Mouse (Mus musculus): ENCODE data around the gene Gsto2. TPM values are rescaled to one million over a fixed set of nuclear protein-coding genes. Genes with fewer than 3 reads are reported as not detected.
"Not testable (repeated sequence)": the region's sequence is repeated elsewhere in the genome, so short reads cannot be mapped to it uniquely, and the experiment has no call there.

Gene Gsto2
- polyA plus RNA-seq, 1 experiment from 2014 or later: 1.8 TPM

- Histone ChIP-seq H3K36me3 (ENCODE audit: poor library complexity, severe bottlenecking) (no peaks in the 10 kb centered on the region), H3K4me1 (no peaks in the 10 kb centered on the region), H3K27ac (no peak overlapping the region), H3K9ac (peak overlapping the region; percentile 60), H3K27me3 (peaks cover 5% of the 10 kb centered on the region; the same call in 1 of the 2 replicates), H3K9me3 (replicated peaks) (no peaks in the 10 kb centered on the region), H3K4me2 (peak overlapping the region; percentile 86), H3K4me3 (peak overlapping the region; percentile 53)
- WGBS: 2% methylated on average over 49 of the region's 49 CpGs
- peak; percentile 96 for ATAC-seq
These were observed 28.4 kb upstream of the Gsto2 start for GRCm38 (mm10) chr19:47836701-47837526.

GRCm38 (mm10) chr19:47837527-47837901 lies 27.8 kb upstream of the Gsto2 start:
- H3K36me3 ChIP-seq (ENCODE audit: poor library complexity, severe bottlenecking): no peaks in the 10 kb centered on the region
- ATAC-seq: no peak; the same call in 1 of the 2 replicates
- H3K27ac ChIP-seq: no peak overlapping the region
- peak overlapping the region; percentile 53 for H3K4me3 ChIP-seq
- H3K9ac ChIP-seq: peak overlapping the region; percentile 60
- peaks cover 5% of the 10 kb centered on the region; the same call in 1 of the 2 replicates for H3K27me3 ChIP-seq
- H3K4me1 ChIP-seq: no peaks in the 10 kb centered on the region
- H3K4me2 ChIP-seq: peak overlapping the region; percentile 86
- WGBS: 2% methylated on average over 6 of the region's 6 CpGs
- H3K9me3 ChIP-seq (replicated peaks): no peaks in the 10 kb centered on the region

- not testable (repeated sequence) for ATAC-seq; H3K36me3 ChIP-seq (ENCODE audit: poor library complexity, severe bottlenecking); H3K4me3 ChIP-seq; H3K9ac ChIP-seq; H3K27me3 ChIP-seq; H3K9me3 ChIP-seq (replicated peaks); H3K4me1 ChIP-seq; H3K4me2 ChIP-seq; H3K27ac ChIP-seq
- WGBS: 90% methylated on average over 15 of the region's 15 CpGs
These were observed 24.1 kb upstream of the Gsto2 start for GRCm38 (mm10) chr19:47841234-47841633.

- WGBS: 84% methylated on average over 3 of the region's 3 CpGs
- Histone ChIP-seq H3K9me3 (replicated peaks) (no peaks in the 10 kb centered on the region), H3K4me2 (no peak overlapping the region), H3K4me3 (no peak overlapping the region), H3K4me1 (peaks cover 9% of the 10 kb centered on the region; the same call in 1 of the 2 replicates), H3K9ac (no peak overlapping the region), H3K27ac (no peak overlapping the region), H3K36me3 (ENCODE audit: poor library complexity, severe bottlenecking) (no peaks in the 10 kb centered on the region), H3K27me3 (peaks cover 4% of the 10 kb centered on the region; the same call in 1 of the 2 replicates)
- ATAC-seq: no peak
These were observed 15.6 kb upstream of the Gsto2 start for GRCm38 (mm10) chr19:47849735-47850134.

GRCm38 (mm10) chr19:47852131-47852530 lies 13.2 kb upstream of the Gsto2 start:
- not testable (repeated sequence) for H3K27me3 ChIP-seq; H3K9me3 ChIP-seq (replicated peaks); H3K4me2 ChIP-seq; H3K27ac ChIP-seq; ATAC-seq; H3K4me3 ChIP-seq; H3K36me3 ChIP-seq (ENCODE audit: poor library complexity, severe bottlenecking); H3K9ac ChIP-seq
- peaks cover 17% of the 10 kb centered on the region for H3K4me1 ChIP-seq
- WGBS: 75% methylated on average over 3 of the region's 3 CpGs

GRCm38 (mm10) chr19:47853053-47853452 lies 12.3 kb upstream of the Gsto2 start:
- WGBS: 86% methylated on average over 3 of the region's 3 CpGs
- ATAC-seq: no peak
- H3K9me3 ChIP-seq (replicated peaks): no peaks in the 10 kb centered on the region

GRCm38 (mm10) chr19:47853951-47854795 lies 11.2 kb upstream of the Gsto2 start:
- H3K27ac ChIP-seq: no peak overlapping the region
- H3K4me2 ChIP-seq: peak overlapping the region; percentile 97
- H3K4me1 ChIP-seq: peaks cover 17% of the 10 kb centered on the region
- 19% methylated on average over 13 of the region's 13 CpGs for WGBS
- H3K9ac ChIP-seq: peak overlapping the region; percentile 80
- H3K4me3 ChIP-seq: peak overlapping the region; percentile 63
- no peaks in the 10 kb centered on the region for H3K9me3 ChIP-seq (replicated peaks)
- ATAC-seq: peak; percentile 77
- H3K27me3 ChIP-seq: peaks cover 7% of the 10 kb centered on the region; the same call in 1 of the 2 replicates
- H3K36me3 ChIP-seq (ENCODE audit: poor library complexity, severe bottlenecking): 0 out of 2 replicates have a peak, but pooled peaks cover under 1% of the 10 kb centered on the region

More at GRCm38 (mm10) chr19:47853053-47853452, 12.3 kb upstream of the Gsto2 start:
- no peak overlapping the region for H3K9ac ChIP-seq
- H3K4me2 ChIP-seq: no peak overlapping the region
- no peak overlapping the region for H3K27ac ChIP-seq
- H3K4me3 ChIP-seq: no peak overlapping the region
- peaks cover 17% of the 10 kb centered on the region for H3K4me1 ChIP-seq
- H3K36me3 ChIP-seq (ENCODE audit: poor library complexity, severe bottlenecking): no peaks in the 10 kb centered on the region
- peaks cover 7% of the 10 kb centered on the region; the same call in 1 of the 2 replicates for H3K27me3 ChIP-seq

GRCm38 (mm10) chr19:47854796-47855783 lies 10.2 kb upstream of the Gsto2 start, which contains the start of gene Gsto1:
Gene Gsto1, plus strand, starts transcription at chr19:47854970.
- under 1% methylated on average over 58 of the region's 60 CpGs for WGBS

GRCm38 (mm10) chr19:47857957-47858942 lies 7.1 kb upstream of the Gsto2 start:
- H3K9me3 ChIP-seq (replicated peaks): no peaks in the 10 kb centered on the region
- 83% methylated on average over 18 of the region's 18 CpGs for WGBS
- no peak for ATAC-seq
- H3K27ac ChIP-seq: no peak overlapping the region
- peaks cover 14% of the 10 kb centered on the region; the same call in 1 of the 2 replicates for H3K36me3 ChIP-seq (ENCODE audit: poor library complexity, severe bottlenecking)
- no peak overlapping the region for H3K4me2 ChIP-seq
- H3K9ac ChIP-seq: no peak overlapping the region
- H3K4me3 ChIP-seq: no peak overlapping the region
- H3K27me3 ChIP-seq: peaks cover 7% of the 10 kb centered on the region; the same call in 1 of the 2 replicates
- peaks cover 17% of the 10 kb centered on the region for H3K4me1 ChIP-seq

More at GRCm38 (mm10) chr19:47854796-47855783, 10.2 kb upstream of the Gsto2 start, which contains the start of gene Gsto1:
- Histone ChIP-seq H3K27ac (no peak within 1 kb of the TSS), H3K9me3 (replicated peaks) (no peaks in the 10 kb centered on the region), H3K9ac (peak within 1 kb of the TSS; percentile 80), H3K27me3 (peaks cover 7% of the 10 kb centered on the region; the same call in 1 of the 2 replicates), H3K36me3 (ENCODE audit: poor library complexity, severe bottlenecking) (peaks cover 9% of the 10 kb centered on the region; the same call in 1 of the 2 replicates), H3K4me2 (peak within 1 kb of the TSS; percentile 97), H3K4me1 (peaks cover 17% of the 10 kb centered on the region), H3K4me3 (peak within 1 kb of the TSS; percentile 63)
- ATAC-seq: peak; percentile 96

- 92% methylated on average over 8 of the region's 8 CpGs for WGBS
- no peak for ATAC-seq
- H3K27ac ChIP-seq: no peak overlapping the region
These were observed 6.2 kb upstream of the Gsto2 start for GRCm38 (mm10) chr19:47859180-47859579.

More at GRCm38 (mm10) chr19:47859180-47859579, 6.2 kb upstream of the Gsto2 start:
- H3K4me1 ChIP-seq: peaks cover 13% of the 10 kb centered on the region
- H3K36me3 ChIP-seq (ENCODE audit: poor library complexity, severe bottlenecking): peaks cover 14% of the 10 kb centered on the region; the same call in 1 of the 2 replicates
- H3K9ac ChIP-seq: no peak overlapping the region
- no peak overlapping the region for H3K4me3 ChIP-seq
- H3K9me3 ChIP-seq (replicated peaks): no peaks in the 10 kb centered on the region
- no peak overlapping the region for H3K4me2 ChIP-seq
- H3K27me3 ChIP-seq: peaks cover 3% of the 10 kb centered on the region; the same call in 1 of the 2 replicates

Data from forebrain, embryonic 13.5 days (tissue).